Mouse (Mus musculus): Measurements from ENCODE around the gene Pigx. TPM values are rescaled to one million over a fixed set of nuclear protein-coding genes. Genes with fewer than 3 reads are reported as not detected.
"Not testable (repeated sequence)": the region's sequence is repeated elsewhere in the genome, so short reads cannot be mapped to it uniquely, and the experiment has no call there.

Gene Pigx
- total RNA-seq, 2 experiments from 2014 or later: 20.9 to 24.1 TPM

- Histone ChIP-seq H3K4me3 (no peak overlapping the region), H3K27ac (no peak overlapping the region)
- no peak for DNase-seq (ENCODE audit: extremely low spot score in 1 of 2, low spot score in 2 of 2)
- intact Hi-C loops (cut with DNase I): no loop called here
- TF ChIP-seq CTCF (IDR thresholded peaks at IDR 0.05): no peak
Observed at GRCm38 (mm10) chr16:32107342-32108045, 8.0 kb upstream of the Pigx start.

GRCm38 (mm10) chr16:32105698-32106097 is 6.2 kb upstream of the Pigx start:
- no peak for DNase-seq (ENCODE audit: extremely low spot score in 1 of 2, low spot score in 2 of 2)
- peak; percentile 45 for TF ChIP-seq CTCF (IDR thresholded peaks at IDR 0.05)

GRCm38 (mm10) chr16:32102295-32102694 is 2.8 kb upstream of the Pigx start:
- Histone ChIP-seq H3K27ac (no peak overlapping the region), H3K4me3 (no peak overlapping the region)
- DNase-seq (ENCODE audit: extremely low spot score in 1 of 2, low spot score in 2 of 2): no peak
- no peak for TF ChIP-seq CTCF (IDR thresholded peaks at IDR 0.05)
- intact Hi-C loops (cut with DNase I): no loop called here

More at GRCm38 (mm10) chr16:32105698-32106097, 6.2 kb upstream of the Pigx start:
- H3K27ac ChIP-seq: no peak overlapping the region
- no peak overlapping the region for H3K4me3 ChIP-seq
- intact Hi-C loops (cut with DNase I): no loop called here

- Histone ChIP-seq H3K4me3 (peak overlapping the region; percentile 94), H3K27ac (peak overlapping the region; percentile 93)
- intact Hi-C loops (cut with DNase I): no loop called here
- DNase-seq (ENCODE audit: extremely low spot score in 1 of 2, low spot score in 2 of 2): no peak
- TF ChIP-seq CTCF (IDR thresholded peaks at IDR 0.05): no peak
Observed at GRCm38 (mm10) chr16:32098897-32099637, 473 bp downstream of the Pigx start.

GRCm38 (mm10) chr16:32097757-32098156 is 1.8 kb downstream of the Pigx start:
- H3K27ac ChIP-seq; DNase-seq (ENCODE audit: extremely low spot score in 1 of 2, low spot score in 2 of 2); intact Hi-C loops (cut with DNase I); H3K4me3 ChIP-seq: not testable (repeated sequence)

- H3K27ac ChIP-seq: no peak overlapping the region
- no peak for DNase-seq (ENCODE audit: extremely low spot score in 1 of 2, low spot score in 2 of 2)
- no peak overlapping the region for H3K4me3 ChIP-seq
- intact Hi-C loops (cut with DNase I): no loop called here
- no peak for TF ChIP-seq CTCF (IDR thresholded peaks at IDR 0.05)
Observed at GRCm38 (mm10) chr16:32091466-32091865, 8.1 kb downstream of the Pigx start.

- TF ChIP-seq CTCF (IDR thresholded peaks at IDR 0.05): no peak
- Histone ChIP-seq H3K27ac (no peak overlapping the region), H3K4me3 (no peak overlapping the region)
- intact Hi-C loops (cut with DNase I): no loop called here
- DNase-seq (ENCODE audit: extremely low spot score in 1 of 2, low spot score in 2 of 2): no peak
Observed at GRCm38 (mm10) chr16:32087629-32088443, 11.7 kb downstream of the Pigx start.

GRCm38 (mm10) chr16:32078991-32079511 is 20.5 kb downstream of the Pigx start, which contains the start of gene Pak2:
Pak2 (minus strand) TSS chr16:32079342.
- intact Hi-C loops (cut with DNase I): no loop called here
- TF ChIP-seq CTCF (IDR thresholded peaks at IDR 0.05): no peak
- Histone ChIP-seq H3K27ac (peak within 1 kb of the TSS; percentile 93), H3K4me3 (peak within 1 kb of the TSS; percentile 58)
- peak; percentile 79 to 80 for DNase-seq (ENCODE audit: extremely low spot score in 1 of 2, low spot score in 2 of 2)

- intact Hi-C loops (cut with DNase I): no loop called here
- Histone ChIP-seq H3K4me3 (peak overlapping the region; percentile 58), H3K27ac (peak overlapping the region; percentile 93)
- no peak for DNase-seq (ENCODE audit: extremely low spot score in 1 of 2, low spot score in 2 of 2)
- no peak for TF ChIP-seq CTCF (IDR thresholded peaks at IDR 0.05)
Observed at GRCm38 (mm10) chr16:32078408-32078990, 21.0 kb downstream of the Pigx start.

GRCm38 (mm10) chr16:32077648-32078407 is 21.7 kb downstream of the Pigx start:
- TF ChIP-seq CTCF (IDR thresholded peaks at IDR 0.05): no peak
- intact Hi-C loops (cut with DNase I): no loop called here
- H3K4me3 ChIP-seq: peak overlapping the region; percentile 58
- DNase-seq (ENCODE audit: extremely low spot score in 1 of 2, low spot score in 2 of 2): no peak
- H3K27ac ChIP-seq: 0 out of 2 replicates have a peak overlapping the region, but pooled peaks have one; percentile 20

- no peak for DNase-seq (ENCODE audit: extremely low spot score in 1 of 2, low spot score in 2 of 2)
- intact Hi-C loops (cut with DNase I): no loop called here
Observed at GRCm38 (mm10) chr16:32076406-32076805, 23.1 kb downstream of the Pigx start.

More at GRCm38 (mm10) chr16:32076406-32076805, 23.1 kb downstream of the Pigx start:
- Histone ChIP-seq H3K27ac (no peak overlapping the region), H3K4me3 (no peak overlapping the region)
- TF ChIP-seq CTCF (IDR thresholded peaks at IDR 0.05): no peak

Data from left cerebral cortex, adult 2 months (tissue).